Mouse (Mus musculus) limb, embryonic 10.5 days (tissue): ENCODE measurements at regions not wholly inside any gene's neighbourhood (a gene's known extent, or its start where the extent isn't known, plus 50 kb on each side); places are given as distances from the start of the nearest gene placed in this dataset.

Source experiments
- DNase-seq: peaks from one replicate; pipeline ENCODE4 v3.0.0-alpha.2; 2017; ENCODE audit warnings: low spot score
- H3K27ac ChIP-seq: fragments of 300-500 bp; sonication (generic); 2 replicates; pipeline ENCODE4 v1.5.1; 2016; ENCODE audit warnings: mild to moderate bottlenecking
- H3K27me3 ChIP-seq: fragments of 300-500 bp; sonication (generic); 2 replicates; pipeline ENCODE4 v1.6.1; 2016; ENCODE audit warnings: low read depth, mild to moderate bottlenecking; ENCODE audit not compliant: poor library complexity, severe bottlenecking
- H3K36me3 ChIP-seq: fragments of 300-500 bp; sonication (generic); 2 replicates; pipeline ENCODE4 v1.6.1; 2016; ENCODE audit warnings: mild to moderate bottlenecking, moderate library complexity
- H3K4me1 ChIP-seq: fragments of 300-500 bp; sonication (generic); 2 replicates; pipeline ENCODE4 v1.6.1; 2016
- H3K4me3 ChIP-seq: fragments of 300-500 bp; sonication (generic); 2 replicates; pipeline ENCODE4 v1.5.1; 2016; ENCODE audit warnings: mild to moderate bottlenecking, moderate library complexity
- H3K9me3 ChIP-seq: fragments of 300-500 bp; sonication (generic); replicated peaks from 2 replicates; pipeline ENCODE4 v1.6.1; 2016; ENCODE audit warnings: mild to moderate bottlenecking
- WGBS: fragments of 180-500 bp; shearing (Covaris S2); methylation state at CpG from one replicate; pipeline ENCODE4 v1.1.7; 2016; 5-methylcytosine and 5-hydroxymethylcytosine counted together

DNA sequence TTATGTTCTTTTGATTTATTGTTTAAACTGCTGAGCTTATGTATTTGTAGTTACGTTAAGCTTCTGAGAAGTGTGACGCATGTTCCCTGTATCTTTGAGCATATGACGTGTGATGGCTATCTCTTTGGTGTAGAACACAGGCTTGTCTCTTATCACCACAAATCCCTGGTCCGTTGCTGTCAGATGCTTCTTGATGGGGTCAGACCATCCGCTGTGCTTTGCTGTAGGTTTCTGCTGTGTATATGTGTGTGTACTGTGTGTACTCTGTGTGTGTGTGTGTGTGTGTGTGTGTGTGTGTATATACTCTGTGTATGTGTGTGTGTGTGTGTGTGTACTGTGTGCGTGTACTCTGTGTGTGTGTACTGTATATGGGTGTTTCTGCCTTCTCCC is 164.5 kb downstream of the Chic2 start:
- 81% methylated on average over 6 of the region's 6 CpGs for WGBS
- Histone ChIP-seq H3K27ac (no peak overlapping the region), H3K4me3 (no peak overlapping the region), H3K36me3 (0 out of 2 replicates have a peak, but pooled peaks cover 3% of the 10 kb centered on the region), H3K4me1 (peaks cover 15% of the 10 kb centered on the region), H3K27me3 (no peaks in the 10 kb centered on the region), H3K9me3 (0 out of 2 replicates have a peak, but pooled peaks cover 2% of the 10 kb centered on the region)
- DNase-seq: no peak

DNA sequence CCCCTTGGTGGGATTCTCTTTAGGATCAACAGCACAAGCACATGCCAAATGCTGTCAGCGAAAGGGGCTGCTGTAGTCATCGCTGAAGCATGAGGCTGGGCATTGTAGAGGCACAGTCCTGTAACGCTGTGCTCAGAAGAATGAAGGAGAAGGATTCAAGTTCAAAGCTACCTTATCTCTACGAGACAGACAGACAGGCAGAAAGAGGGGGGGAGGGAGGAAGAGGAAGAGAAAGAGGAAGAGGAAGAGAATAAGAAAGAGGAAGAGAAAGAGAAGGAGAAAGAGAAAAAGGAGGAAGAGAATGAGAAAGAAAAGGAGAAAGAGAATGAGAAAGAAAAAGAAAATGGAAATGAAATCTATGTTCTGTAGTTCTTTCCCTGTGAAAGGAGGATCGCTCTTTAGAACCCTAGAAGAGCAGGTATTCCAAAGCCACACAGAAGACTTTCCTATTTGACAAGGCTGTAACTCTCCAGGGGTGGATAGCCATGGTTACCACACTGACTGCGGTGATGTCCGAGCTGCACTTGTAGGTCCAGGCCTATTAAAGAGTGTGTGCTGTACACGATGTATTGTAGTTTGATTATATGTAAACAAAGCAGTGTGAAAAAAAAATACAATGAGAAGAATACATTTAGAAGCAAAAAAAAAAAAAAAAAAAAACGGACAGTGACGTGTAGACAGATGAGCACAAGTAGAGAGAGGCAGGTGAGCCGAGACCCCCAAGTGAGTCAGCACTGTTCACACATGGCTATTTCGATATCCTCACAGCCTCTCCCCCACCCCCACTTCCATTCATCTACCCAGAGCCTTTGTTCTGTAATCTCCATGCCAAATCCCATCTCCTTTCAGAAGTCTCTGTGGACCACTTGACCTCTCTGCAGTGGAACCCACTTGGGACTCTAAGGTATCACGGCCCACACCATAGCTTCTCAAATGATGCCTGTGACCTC is 165.2 kb downstream of the Chic2 start:
- H3K27me3 ChIP-seq: no peaks in the 10 kb centered on the region
- H3K9me3 ChIP-seq: no peaks in the 10 kb centered on the region
- DNase-seq: no peak
- H3K4me3 ChIP-seq: no peak overlapping the region
- no peaks in the 10 kb centered on the region for H3K36me3 ChIP-seq
- WGBS: 86% methylated on average over 13 of the region's 13 CpGs
- no peak overlapping the region for H3K27ac ChIP-seq
- H3K4me1 ChIP-seq: peaks cover 21% of the 10 kb centered on the region

GRCm38 (mm10) chr5:74877595-74877994 is 167.0 kb downstream of the Chic2 start:
- peaks cover 25% of the 10 kb centered on the region for H3K4me1 ChIP-seq

GRCm38 (mm10) chr5:74877185-74877584 is 167.4 kb downstream of the Chic2 start:
- H3K4me1 ChIP-seq: peaks cover 25% of the 10 kb centered on the region
- 51% methylated on average over 6 of the region's 6 CpGs for WGBS
- H3K27ac ChIP-seq: no peak overlapping the region
- no peaks in the 10 kb centered on the region for H3K9me3 ChIP-seq
- H3K27me3 ChIP-seq: no peaks in the 10 kb centered on the region
- no peak overlapping the region for H3K4me3 ChIP-seq
- no peaks in the 10 kb centered on the region for H3K36me3 ChIP-seq
- no peak for DNase-seq

More at GRCm38 (mm10) chr5:74877595-74877994, 167.0 kb downstream of the Chic2 start:
- Histone ChIP-seq H3K27ac (no peak overlapping the region), H3K27me3 (no peaks in the 10 kb centered on the region), H3K36me3 (no peaks in the 10 kb centered on the region), H3K9me3 (no peaks in the 10 kb centered on the region), H3K4me3 (no peak overlapping the region)
- WGBS: 12% methylated on average over 5 of the region's 5 CpGs
- no peak for DNase-seq

- H3K36me3 ChIP-seq: no peaks in the 10 kb centered on the region
- peak overlapping the region; percentile 50 for H3K27ac ChIP-seq
- no peaks in the 10 kb centered on the region for H3K9me3 ChIP-seq
- no peaks in the 10 kb centered on the region for H3K27me3 ChIP-seq
- no peak overlapping the region for H3K4me3 ChIP-seq
- peaks cover 20% of the 10 kb centered on the region for H3K4me1 ChIP-seq
- no peak for DNase-seq
- WGBS: 40% methylated on average over 6 of the region's 6 CpGs
Observed at GRCm38 (mm10) chr5:74874691-74875090, 169.9 kb downstream of the Chic2 start.

DNA sequence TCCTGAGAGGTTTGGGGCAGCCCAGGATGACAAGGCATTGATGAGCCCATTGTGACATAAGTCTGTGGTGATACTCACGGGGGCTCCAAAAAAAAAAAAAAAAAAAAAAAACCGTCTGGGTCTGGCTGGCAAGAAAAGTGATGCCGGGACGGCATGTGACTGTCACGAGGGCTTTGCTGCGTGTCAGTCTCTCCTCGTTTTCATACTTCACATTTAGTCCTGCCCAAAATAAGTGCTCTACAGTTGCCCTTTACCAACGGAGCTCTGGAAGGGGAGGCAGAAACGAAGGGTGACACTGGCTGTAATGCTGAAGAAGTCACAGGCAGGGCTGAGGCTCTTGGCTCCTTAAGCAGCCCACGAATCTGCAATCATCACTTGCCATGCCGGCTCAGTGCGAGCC is 167.9 kb upstream of the Lnx1 start:
- WGBS: 78% methylated on average over 12 of the region's 12 CpGs
- Histone ChIP-seq H3K9me3 (no peaks in the 10 kb centered on the region), H3K27ac (no peak overlapping the region), H3K4me1 (peaks cover 11% of the 10 kb centered on the region), H3K27me3 (no peaks in the 10 kb centered on the region), H3K4me3 (no peak overlapping the region), H3K36me3 (no peaks in the 10 kb centered on the region)
- no peak for DNase-seq

DNA sequence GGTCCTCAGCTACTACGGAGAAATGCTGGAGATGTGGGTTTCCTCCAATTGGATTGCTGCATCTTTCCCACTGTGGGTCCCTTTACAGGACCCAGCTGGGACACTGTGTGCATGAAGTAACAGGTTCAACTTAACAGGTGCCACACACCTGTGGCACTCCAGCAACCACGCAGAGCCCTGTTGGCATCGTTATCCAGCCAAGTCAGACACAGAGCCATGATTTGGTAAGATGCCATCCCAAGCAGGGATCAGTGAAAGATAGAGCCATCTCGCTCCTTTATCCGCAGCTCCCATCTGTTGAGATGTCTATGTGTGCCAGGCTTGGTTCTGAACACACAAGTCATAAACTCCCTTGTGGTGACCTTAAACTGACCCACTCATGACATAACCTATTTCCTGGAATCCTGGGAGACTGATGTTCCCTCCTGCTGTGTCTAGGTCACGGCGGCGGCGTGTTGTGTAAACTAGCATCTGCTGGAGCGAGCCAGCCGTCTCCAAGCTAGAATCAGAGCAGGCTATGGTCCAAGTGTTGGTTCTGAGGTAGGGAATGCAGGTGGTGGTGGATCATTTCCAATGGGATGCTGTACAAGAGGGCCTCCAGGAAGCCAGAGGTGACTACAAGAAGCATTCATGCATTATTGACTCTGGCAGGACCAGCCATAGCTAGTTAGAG is 164.5 kb upstream of the Lnx1 start:
- Histone ChIP-seq H3K4me3 (no peak overlapping the region), H3K27ac (no peak overlapping the region), H3K27me3 (no peaks in the 10 kb centered on the region), H3K4me1 (no peaks in the 10 kb centered on the region), H3K36me3 (no peaks in the 10 kb centered on the region), H3K9me3 (no peaks in the 10 kb centered on the region)
- 95% methylated on average over 11 of the region's 11 CpGs for WGBS
- DNase-seq: no peak

GRCm38 (mm10) chr5:74866697-74867096 is 164.0 kb upstream of the Lnx1 start:
- no peak for DNase-seq
- no peak overlapping the region for H3K4me3 ChIP-seq
- no peaks in the 10 kb centered on the region for H3K9me3 ChIP-seq
- H3K27ac ChIP-seq: no peak overlapping the region
- 50% methylated on average over 7 of the region's 7 CpGs for WGBS
- no peaks in the 10 kb centered on the region for H3K27me3 ChIP-seq
- H3K36me3 ChIP-seq: no peaks in the 10 kb centered on the region
- no peaks in the 10 kb centered on the region for H3K4me1 ChIP-seq

- no peaks in the 10 kb centered on the region for H3K9me3 ChIP-seq
- peaks cover 5% of the 10 kb centered on the region for H3K4me1 ChIP-seq
- H3K27me3 ChIP-seq: no peaks in the 10 kb centered on the region
- WGBS: 95% methylated on average over 9 of the region's 9 CpGs
- no peaks in the 10 kb centered on the region for H3K36me3 ChIP-seq
- H3K4me3 ChIP-seq: no peak overlapping the region
- no peak for DNase-seq
- no peak overlapping the region for H3K27ac ChIP-seq
Observed at GRCm38 (mm10) chr5:74865446-74865845, 162.7 kb upstream of the Lnx1 start.

DNA sequence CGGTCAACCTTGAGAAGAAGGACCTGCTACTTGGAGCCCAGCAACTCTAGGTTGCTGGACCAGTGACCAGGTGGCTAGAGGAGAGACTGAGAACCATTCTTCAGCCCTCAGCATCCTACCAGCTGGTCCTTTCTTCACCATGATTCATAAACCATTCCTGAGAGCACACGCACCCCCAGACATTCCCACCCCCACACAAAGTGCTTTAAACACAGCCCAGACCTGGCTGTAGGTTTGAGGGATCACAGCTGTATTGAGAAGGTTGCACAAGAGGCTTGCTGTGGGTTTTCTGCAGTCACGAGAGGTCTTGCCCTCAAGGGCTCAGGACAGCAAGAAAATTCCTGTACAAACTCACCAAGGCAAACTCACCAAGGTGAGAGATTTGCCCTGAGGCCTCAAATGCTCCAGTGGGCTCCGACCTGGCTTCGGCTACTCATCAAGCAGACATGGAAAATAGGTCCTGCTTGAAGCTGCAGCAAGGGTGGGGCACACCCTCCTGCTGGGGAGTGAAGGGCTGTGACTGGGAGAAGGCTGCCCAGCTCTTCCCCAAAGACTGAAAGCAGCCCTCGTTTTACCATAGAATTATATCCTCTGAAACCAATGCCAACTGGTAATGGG is 161.9 kb upstream of the Lnx1 start:
- 86% methylated on average over 6 of the region's 6 CpGs for WGBS
- no peak for DNase-seq
- Histone ChIP-seq H3K27ac (no peak overlapping the region), H3K4me1 (peaks cover 7% of the 10 kb centered on the region), H3K27me3 (no peaks in the 10 kb centered on the region), H3K9me3 (no peaks in the 10 kb centered on the region), H3K36me3 (no peaks in the 10 kb centered on the region), H3K4me3 (no peak overlapping the region)

GRCm38 (mm10) chr5:74861297-74861696 is 158.6 kb upstream of the Lnx1 start:
- no peak for DNase-seq
- H3K4me1 ChIP-seq: peaks cover 25% of the 10 kb centered on the region
- H3K9me3 ChIP-seq: no peaks in the 10 kb centered on the region
- no peaks in the 10 kb centered on the region for H3K36me3 ChIP-seq
- H3K4me3 ChIP-seq: no peak overlapping the region
- no peak overlapping the region for H3K27ac ChIP-seq
- WGBS: 45% methylated on average over 2 of the region's 2 CpGs
- H3K27me3 ChIP-seq: no peaks in the 10 kb centered on the region

DNA sequence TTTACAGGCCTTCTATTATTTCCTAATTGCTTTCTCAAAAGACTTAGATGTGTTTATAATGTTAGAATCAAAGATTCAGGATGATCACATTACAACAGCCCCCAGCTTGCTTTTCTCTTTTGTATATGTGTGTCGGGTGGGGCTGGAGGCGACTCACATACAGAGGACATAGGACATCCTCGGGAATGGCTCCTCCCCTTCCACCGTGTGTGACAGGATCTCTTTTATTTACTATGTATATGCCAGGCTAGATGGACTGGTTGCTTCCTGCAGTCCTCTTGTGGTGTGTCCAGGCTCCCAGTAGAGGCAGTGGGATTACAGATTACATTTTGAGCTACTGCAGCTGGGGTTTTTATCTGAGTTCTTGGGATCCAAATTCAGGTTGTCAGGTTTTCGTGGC is 155.1 kb upstream of the Lnx1 start:
- H3K4me1 ChIP-seq: peaks cover 25% of the 10 kb centered on the region
- no peaks in the 10 kb centered on the region for H3K9me3 ChIP-seq
- no peak overlapping the region for H3K4me3 ChIP-seq
- no peaks in the 10 kb centered on the region for H3K27me3 ChIP-seq
- H3K27ac ChIP-seq: peak overlapping the region; percentile 50; the same call in 1 of the 2 replicates
- 68% methylated on average over 5 of the region's 5 CpGs for WGBS
- no peak for DNase-seq
- no peaks in the 10 kb centered on the region for H3K36me3 ChIP-seq

- Histone ChIP-seq H3K4me1 (peaks cover 25% of the 10 kb centered on the region), H3K27ac (no peak overlapping the region), H3K4me3 (no peak overlapping the region), H3K36me3 (no peaks in the 10 kb centered on the region), H3K9me3 (no peaks in the 10 kb centered on the region), H3K27me3 (no peaks in the 10 kb centered on the region)
- no peak for DNase-seq
- 92% methylated on average over 11 of the region's 11 CpGs for WGBS
Observed at GRCm38 (mm10) chr5:74857161-74857560, 154.4 kb upstream of the Lnx1 start.
